Mouse (Mus musculus): Measurements from ENCODE around the gene Prss53. TPM values are rescaled to one million over a fixed set of nuclear protein-coding genes. Genes with fewer than 3 reads are reported as not detected.
A peak's percentile ranks its signal among the peaks of the same experiment; 100 is the strongest.

The Prss53 gene
- total RNA-seq, 2 experiments from 2014 or later = 1.2 to 2.0 TPM

- intact Hi-C loops (cut with DNase I) = no loop called here
- TF ChIP-seq CTCF (IDR thresholded peaks at IDR 0.05) = no peak
- H3K4me3 ChIP-seq = no peak overlapping the region
- DNase-seq = peak; percentile 87
- H3K27ac ChIP-seq = peak overlapping the region; percentile 81
These were observed 4.8 kb downstream of the Prss53 start for GRCm38 (mm10) chr7:127885951-127886350.

GRCm38 (mm10) chr7:127880431-127880830, 10.3 kb downstream of the Prss53 start:
- Histone ChIP-seq H3K27ac (no peak overlapping the region), H3K4me3 (no peak overlapping the region)
- DNase-seq = no peak
- no peak for TF ChIP-seq CTCF (IDR thresholded peaks at IDR 0.05)
- intact Hi-C loops (cut with DNase I) = no loop called here

DNA sequence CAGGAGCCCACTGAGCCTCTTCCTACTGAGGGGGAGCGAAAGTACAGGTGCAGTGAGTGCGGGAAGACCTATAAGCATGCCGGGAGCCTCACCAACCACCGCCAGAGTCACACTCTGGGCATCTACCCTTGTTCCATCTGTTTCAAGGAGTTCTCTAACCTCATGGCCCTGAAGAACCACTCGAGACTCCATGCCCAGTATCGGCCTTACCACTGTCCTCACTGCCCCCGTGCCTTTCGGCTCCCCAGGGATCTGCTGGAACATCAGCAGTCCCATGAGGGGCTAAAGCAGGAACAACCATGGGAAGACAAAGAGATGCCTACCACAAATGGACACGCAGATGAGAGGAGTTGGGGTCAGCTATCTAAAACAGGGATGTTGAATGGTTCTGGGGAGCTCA, 11.5 kb downstream of the Prss53 start:
- no peak for DNase-seq
- no peak for TF ChIP-seq CTCF (IDR thresholded peaks at IDR 0.05)
- Histone ChIP-seq H3K27ac (no peak overlapping the region), H3K4me3 (no peak overlapping the region)
- intact Hi-C loops (cut with DNase I) = loop anchor here (5.0 kb wide), 1 partner anchor 33 kb away; the partner anchor contains the start of gene Kat8

GRCm38 (mm10) chr7:127876467-127877348, 14.1 kb downstream of the Prss53 start, which contains the start of gene Zfp668:
Gene Zfp668 (minus strand): TSS chr7:127876828.
- intact Hi-C loops (cut with DNase I) = loop anchor here (5.0 kb wide), 1 partner anchor 36 kb away; the partner anchor contains the start of gene Kat8
- peak; percentile 94 for DNase-seq
- peak within 1 kb of the TSS; percentile 96 for H3K4me3 ChIP-seq
- peak within 1 kb of the TSS; percentile 99 for H3K27ac ChIP-seq
- no peak for TF ChIP-seq CTCF (IDR thresholded peaks at IDR 0.05)

DNA sequence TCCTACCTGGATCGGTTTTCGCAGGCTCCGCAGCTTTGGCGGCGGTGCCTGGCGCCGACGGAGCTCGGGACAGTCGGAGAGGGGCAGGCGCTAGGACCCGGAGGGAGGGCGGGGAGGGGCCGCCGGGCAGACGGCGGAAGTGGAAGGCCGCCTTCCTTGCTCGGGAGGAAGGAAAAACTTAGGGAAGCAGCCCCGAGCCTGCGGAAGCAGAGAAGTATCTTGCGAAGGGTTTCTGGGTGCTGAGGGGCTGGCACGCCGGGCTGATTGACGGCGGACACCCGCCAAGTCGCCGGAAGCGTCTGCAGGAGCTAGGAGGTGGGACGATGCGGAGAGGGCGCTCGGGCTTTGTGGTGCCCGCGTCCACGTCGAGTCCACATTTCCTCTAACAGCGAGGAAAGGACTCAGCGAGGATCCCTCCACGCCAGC, 14.7 kb downstream of the Prss53 start, which contains the start of gene Zfp646:
Gene Zfp646, plus strand, starts transcription at position 181 of the 426 bp plus-strand sequence.
- peak within 1 kb of the TSS; percentile 99 for H3K27ac ChIP-seq
- no peak for TF ChIP-seq CTCF (IDR thresholded peaks at IDR 0.05)
- peak within 1 kb of the TSS; percentile 96 for H3K4me3 ChIP-seq
- DNase-seq = peak; percentile 86
- intact Hi-C loops (cut with DNase I) = loop anchor here (5.0 kb wide), 1 partner anchor 36 kb away; the partner anchor contains the start of gene Kat8

DNA sequence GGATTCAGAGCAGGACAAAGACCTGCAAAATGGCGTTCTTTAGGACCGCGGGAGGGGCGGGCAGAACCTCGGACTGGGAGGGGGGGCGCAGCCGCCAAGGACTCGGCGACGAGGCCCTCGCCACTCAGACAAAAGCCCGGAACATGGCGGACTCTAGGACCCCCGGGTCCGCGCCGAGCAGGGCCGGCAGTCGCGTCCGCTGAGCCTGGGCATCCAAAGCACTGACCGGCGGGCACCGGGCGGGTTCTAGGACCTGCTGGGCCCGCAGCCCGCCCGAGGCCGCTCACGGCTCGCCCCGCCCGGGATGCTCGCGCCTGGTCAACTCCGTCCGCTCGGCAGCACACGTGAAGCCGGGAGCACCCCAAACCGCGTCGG, 15.2 kb downstream of the Prss53 start:
- peak; percentile 95 for DNase-seq
- intact Hi-C loops (cut with DNase I) = loop anchor here (1.0 to 5.0 kb wide), 3 partner anchors 35 to 75 kb away; partner anchors contain the start of genes Hsd3b7 and Kat8
- no peak for TF ChIP-seq CTCF (IDR thresholded peaks at IDR 0.05)
- Histone ChIP-seq H3K27ac (peak overlapping the region; percentile 99), H3K4me3 (peak overlapping the region; percentile 96)

GRCm38 (mm10) chr7:127874812-127875626, 15.8 kb downstream of the Prss53 start:
- Histone ChIP-seq H3K27ac (peak overlapping the region; percentile 99), H3K4me3 (peak overlapping the region; percentile 96)
- no peak for TF ChIP-seq CTCF (IDR thresholded peaks at IDR 0.05)
- intact Hi-C loops (cut with DNase I) = loop anchor here (1.0 to 5.0 kb wide), 3 partner anchors 34 to 75 kb away; partner anchors contain the start of genes Hsd3b7 and Kat8
- DNase-seq = no peak

DNA sequence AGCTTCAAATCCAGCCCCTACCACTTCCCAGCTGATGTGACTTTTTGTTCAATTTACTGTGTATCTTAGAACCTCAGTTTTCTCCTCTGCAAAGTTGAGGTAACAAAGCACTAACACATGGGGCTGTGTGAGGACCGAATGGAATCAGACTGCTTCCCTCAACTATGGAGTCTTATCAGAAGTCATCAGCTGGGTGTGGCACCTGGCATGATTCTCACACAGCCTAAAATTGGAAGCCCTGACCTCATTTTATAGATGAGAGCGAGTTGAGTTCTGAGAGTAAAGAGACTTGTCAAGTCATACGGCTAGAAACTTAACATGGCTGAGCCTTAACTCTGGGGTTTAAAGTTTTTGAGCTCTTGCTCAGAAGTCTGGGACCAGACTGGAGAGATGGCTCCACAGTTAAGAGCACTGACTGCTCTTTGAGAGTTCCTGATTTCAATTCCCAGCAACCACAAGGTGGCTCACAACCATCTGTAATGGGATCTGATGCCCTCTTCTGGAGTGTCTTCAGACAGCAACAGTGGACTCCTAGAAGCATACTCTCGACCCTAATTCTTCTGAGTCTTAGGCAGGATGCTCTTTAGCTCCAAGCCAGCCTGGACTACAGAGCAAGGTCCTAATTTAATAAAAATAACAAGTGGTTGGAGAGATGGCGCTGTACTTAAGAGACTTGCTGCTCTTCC, 20.5 kb downstream of the Prss53 start:
- TF ChIP-seq CTCF (IDR thresholded peaks at IDR 0.05) = peak; percentile 36; the same call in 1 of the 2 replicates
- H3K27ac ChIP-seq = peak overlapping the region; percentile 73
- H3K4me3 ChIP-seq = no peak overlapping the region
- intact Hi-C loops (cut with DNase I) = no loop called here
- DNase-seq = no peak

- Histone ChIP-seq H3K27ac (peak overlapping the region; percentile 73), H3K4me3 (no peak overlapping the region)
- intact Hi-C loops (cut with DNase I) = no loop called here
- no peak for TF ChIP-seq CTCF (IDR thresholded peaks at IDR 0.05)
- peak; percentile 54 for DNase-seq
These were observed 21.5 kb downstream of the Prss53 start for GRCm38 (mm10) chr7:127869149-127869810.

DNA sequence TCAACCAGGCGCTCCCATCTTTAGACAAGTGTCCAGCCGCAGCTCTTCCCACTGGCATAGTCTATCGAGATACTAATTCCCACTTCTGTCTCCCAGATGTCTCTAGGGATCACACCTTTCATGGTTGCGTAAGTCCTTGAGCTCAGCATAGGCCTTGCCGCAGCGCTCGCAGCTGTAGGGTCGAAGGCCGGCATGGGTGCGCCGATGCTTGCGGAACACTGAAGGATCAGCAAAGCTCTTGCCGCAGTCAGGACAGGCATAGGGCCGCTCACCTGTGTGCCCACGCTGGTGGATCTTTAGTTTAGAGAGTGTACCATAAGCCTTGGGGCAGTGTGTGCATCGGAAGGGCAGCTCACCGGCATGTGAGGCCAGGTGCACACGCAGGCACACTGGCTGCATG, 23.1 kb downstream of the Prss53 start:
- intact Hi-C loops (cut with DNase I) = no loop called here
- DNase-seq = no peak
- Histone ChIP-seq H3K27ac (no peak overlapping the region), H3K4me3 (no peak overlapping the region)
- no peak for TF ChIP-seq CTCF (IDR thresholded peaks at IDR 0.05)

GRCm38 (mm10) chr7:127866434-127866833, 24.3 kb downstream of the Prss53 start:
- no peak for TF ChIP-seq CTCF (IDR thresholded peaks at IDR 0.05)

More at GRCm38 (mm10) chr7:127866434-127866833, 24.3 kb downstream of the Prss53 start:
- H3K27ac ChIP-seq = no peak overlapping the region
- no peak for DNase-seq
- H3K4me3 ChIP-seq = no peak overlapping the region
- intact Hi-C loops (cut with DNase I) = no loop called here
